Mouse (Mus musculus): ENCODE results near the gene Trpm3. TPM values are rescaled to one million over a fixed set of nuclear protein-coding genes. Genes with fewer than 3 reads are reported as not detected.
"Not testable (repeated sequence)": the region's sequence is repeated elsewhere in the genome, so short reads cannot be mapped to it uniquely, and the experiment has no call there.

Trpm3 gene
- polyA plus RNA-seq, 1 experiment from 2014 or later, result 5.7 TPM

DNA sequence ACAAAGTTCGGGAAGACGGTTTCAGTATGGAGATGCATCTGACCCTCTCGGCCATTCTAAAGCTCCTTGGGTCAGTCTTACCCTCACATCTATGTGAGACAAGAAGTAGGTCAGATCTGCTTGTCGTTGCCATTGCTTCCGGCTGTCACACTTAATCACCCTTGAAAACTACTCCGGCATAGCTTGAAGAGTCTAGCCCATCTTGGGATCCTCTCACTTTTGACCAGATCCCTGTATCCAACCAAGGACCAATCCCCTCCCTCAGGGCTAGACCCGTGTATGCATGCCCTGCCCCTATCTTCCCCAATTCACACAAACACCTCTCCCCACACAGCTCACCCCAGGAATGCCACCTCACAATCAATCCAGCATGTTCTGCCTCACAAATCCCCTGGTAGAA, 867.0 kb downstream of the Trpm3 start:
- Histone ChIP-seq H3K27me3 (replicated peaks; ENCODE audit: low read depth, poor library complexity, severe bottlenecking) (no peaks in the 10 kb centered on the region), H3K27ac (replicated peaks) (no peak overlapping the region), H3K4me1 (no peaks in the 10 kb centered on the region), H3K4me3 (no peak overlapping the region), H3K9me3 (no peaks in the 10 kb centered on the region), H3K36me3 (replicated peaks) (no peaks in the 10 kb centered on the region)
- DNase-seq (ENCODE audit: low spot score), result no peak
- WGBS, result 91% methylated on average over 7 of the region's 7 CpGs

DNA sequence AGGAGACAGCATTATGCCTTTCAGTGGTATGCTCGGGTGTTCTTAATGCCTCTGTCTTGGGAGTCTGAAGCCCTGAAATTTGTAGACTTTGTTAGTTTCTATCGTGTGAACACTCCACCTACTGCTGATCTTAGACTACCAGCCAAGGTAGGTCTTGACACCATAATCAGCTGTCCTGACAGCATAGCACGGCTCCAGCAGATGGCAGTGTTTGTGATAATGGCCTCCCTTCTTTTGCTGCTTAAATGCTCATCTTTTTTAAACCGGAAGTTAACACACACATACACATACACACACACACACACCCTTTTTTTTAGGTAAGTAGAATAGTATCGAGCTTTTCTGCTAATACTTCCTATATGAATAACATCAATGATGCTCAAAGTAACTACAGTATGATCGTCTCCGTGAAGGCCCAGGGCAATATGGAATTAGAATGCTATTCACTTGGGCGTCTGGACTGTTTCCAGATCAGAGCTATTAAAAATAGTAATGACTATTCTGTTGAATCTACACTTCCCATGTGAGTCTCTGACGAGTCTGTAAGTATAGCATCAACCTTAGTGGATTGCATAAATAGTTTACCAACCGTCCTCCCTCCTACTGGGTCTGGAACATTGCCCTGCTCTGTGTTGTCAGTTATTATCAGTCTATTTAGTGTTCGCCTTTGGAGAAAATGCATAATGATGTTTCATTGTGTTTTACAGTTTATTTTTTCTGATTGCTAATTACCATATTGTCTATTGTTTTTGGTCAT, 867.8 kb downstream of the Trpm3 start:
- DNase-seq (ENCODE audit: low spot score), result peak; percentile 12
- H3K4me3 ChIP-seq, result no peak overlapping the region
- no peak overlapping the region for H3K27ac ChIP-seq (replicated peaks)
- H3K36me3 ChIP-seq (replicated peaks), result no peaks in the 10 kb centered on the region
- H3K4me1 ChIP-seq, result no peaks in the 10 kb centered on the region
- no peaks in the 10 kb centered on the region for H3K9me3 ChIP-seq
- no peaks in the 10 kb centered on the region for H3K27me3 ChIP-seq (replicated peaks; ENCODE audit: low read depth, poor library complexity, severe bottlenecking)
- 79% methylated on average over 11 of the region's 11 CpGs for WGBS

DNA sequence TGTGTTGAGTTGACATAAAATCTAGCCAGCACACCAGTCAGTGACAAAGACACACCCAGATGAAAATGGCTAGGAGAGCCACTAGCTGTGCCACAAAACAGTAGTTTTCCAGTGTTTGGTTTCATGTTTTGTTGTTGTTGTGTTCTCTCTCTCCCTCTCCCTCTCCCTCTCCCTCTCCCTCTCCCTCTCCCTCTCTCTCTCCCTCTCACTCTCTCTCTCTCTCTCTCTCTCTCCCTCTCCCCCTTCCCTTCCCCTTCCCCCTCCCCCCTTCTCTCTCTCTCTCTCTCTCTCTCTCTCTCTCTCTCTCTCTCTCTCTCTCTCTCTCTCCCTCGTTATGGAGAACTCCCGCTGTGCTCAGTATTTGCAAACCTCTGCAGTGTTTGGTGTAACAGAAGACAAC, 874.8 kb downstream of the Trpm3 start:
- Histone ChIP-seq H3K4me3 (no peak overlapping the region), H3K27ac (replicated peaks) (no peak overlapping the region), H3K36me3 (replicated peaks) (no peaks in the 10 kb centered on the region), H3K9me3 (no peaks in the 10 kb centered on the region), H3K27me3 (replicated peaks; ENCODE audit: low read depth, poor library complexity, severe bottlenecking) (no peaks in the 10 kb centered on the region), H3K4me1 (no peaks in the 10 kb centered on the region)
- DNase-seq (ENCODE audit: low spot score), result no peak
- 85% methylated on average over 2 of the region's 2 CpGs for WGBS

DNA sequence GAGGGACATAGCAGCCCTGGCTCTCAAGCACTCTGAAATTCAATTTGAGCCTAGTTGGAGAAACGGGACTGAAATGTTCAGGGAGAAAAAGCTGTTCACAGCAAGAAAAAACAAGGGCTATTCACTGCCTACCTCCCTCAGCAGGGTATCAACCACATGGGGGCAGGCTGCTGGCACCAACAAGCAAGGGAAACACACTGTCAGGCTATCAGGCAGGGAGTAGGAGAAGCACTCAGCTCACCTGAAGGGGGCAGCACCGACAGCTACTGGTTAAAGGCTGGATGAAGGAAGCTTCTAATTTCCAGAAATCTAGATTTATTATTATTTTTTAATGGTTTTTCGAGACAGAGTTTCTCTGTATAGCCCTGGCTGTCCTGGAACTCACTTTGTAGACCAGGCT, 876.7 kb downstream of the Trpm3 start:
- Histone ChIP-seq H3K4me1 (no peaks in the 10 kb centered on the region), H3K9me3 (no peaks in the 10 kb centered on the region), H3K4me3 (no peak overlapping the region), H3K36me3 (replicated peaks) (no peaks in the 10 kb centered on the region), H3K27me3 (replicated peaks; ENCODE audit: low read depth, poor library complexity, severe bottlenecking) (no peaks in the 10 kb centered on the region), H3K27ac (replicated peaks) (no peak overlapping the region)
- 48% methylated on average over 3 of the region's 3 CpGs for WGBS
- DNase-seq (ENCODE audit: low spot score), result peak; percentile 12

DNA sequence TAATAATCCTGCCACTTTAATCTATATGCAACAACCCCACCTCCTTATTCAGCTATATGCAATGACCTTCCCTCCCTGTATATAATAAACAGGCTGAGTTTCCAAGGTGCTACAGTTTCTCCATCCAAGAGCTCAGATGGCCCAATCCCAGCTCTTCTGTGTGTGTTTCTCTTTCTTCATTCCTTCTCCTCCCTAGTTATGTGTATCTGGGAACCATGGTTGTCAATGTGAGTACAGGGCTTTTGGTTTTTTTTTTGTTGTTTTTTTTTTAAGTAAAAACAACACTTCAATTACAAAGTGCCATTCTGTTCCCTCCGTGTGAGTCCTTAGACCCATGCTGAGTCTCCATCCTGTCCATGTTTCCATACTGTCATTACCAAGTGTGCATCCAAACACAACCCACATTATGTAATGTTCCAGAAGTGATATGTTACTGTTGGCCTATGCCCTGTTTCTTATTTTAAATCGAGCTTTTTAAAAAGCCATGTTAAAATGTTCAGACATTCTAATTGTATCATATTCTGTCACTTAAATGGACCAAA, 879.4 kb downstream of the Trpm3 start:
- Histone ChIP-seq H3K9me3 (no peaks in the 10 kb centered on the region), H3K27me3 (replicated peaks; ENCODE audit: low read depth, poor library complexity, severe bottlenecking) (no peaks in the 10 kb centered on the region), H3K4me3 (no peak overlapping the region), H3K4me1 (no peaks in the 10 kb centered on the region), H3K27ac (replicated peaks) (no peak overlapping the region), H3K36me3 (replicated peaks) (no peaks in the 10 kb centered on the region)
- DNase-seq (ENCODE audit: low spot score), result no peak
- WGBS, result 75% methylated on average over 2 of the region's 2 CpGs

DNA sequence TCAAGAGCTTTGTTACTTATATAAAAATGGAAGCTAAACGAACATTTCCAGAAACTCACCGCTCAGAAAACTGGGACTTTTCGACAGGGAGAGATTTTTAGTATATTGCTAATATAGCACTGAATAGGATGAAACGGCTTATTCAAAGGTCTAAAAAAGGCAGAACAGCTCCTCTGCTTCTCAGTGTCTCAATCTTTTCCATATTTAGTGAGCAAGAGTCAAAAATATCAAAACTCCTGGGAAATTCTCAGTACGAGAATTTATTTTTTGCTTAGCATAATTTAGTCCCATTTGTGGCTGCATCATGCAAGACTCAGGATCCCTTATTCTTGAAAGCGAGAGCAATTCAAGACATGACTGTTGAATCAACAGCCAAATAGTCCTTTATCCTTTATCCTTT, 884.1 kb downstream of the Trpm3 start:
- WGBS, result 91% methylated on average over 6 of the region's 6 CpGs
- no peaks in the 10 kb centered on the region for H3K4me1 ChIP-seq

DNA sequence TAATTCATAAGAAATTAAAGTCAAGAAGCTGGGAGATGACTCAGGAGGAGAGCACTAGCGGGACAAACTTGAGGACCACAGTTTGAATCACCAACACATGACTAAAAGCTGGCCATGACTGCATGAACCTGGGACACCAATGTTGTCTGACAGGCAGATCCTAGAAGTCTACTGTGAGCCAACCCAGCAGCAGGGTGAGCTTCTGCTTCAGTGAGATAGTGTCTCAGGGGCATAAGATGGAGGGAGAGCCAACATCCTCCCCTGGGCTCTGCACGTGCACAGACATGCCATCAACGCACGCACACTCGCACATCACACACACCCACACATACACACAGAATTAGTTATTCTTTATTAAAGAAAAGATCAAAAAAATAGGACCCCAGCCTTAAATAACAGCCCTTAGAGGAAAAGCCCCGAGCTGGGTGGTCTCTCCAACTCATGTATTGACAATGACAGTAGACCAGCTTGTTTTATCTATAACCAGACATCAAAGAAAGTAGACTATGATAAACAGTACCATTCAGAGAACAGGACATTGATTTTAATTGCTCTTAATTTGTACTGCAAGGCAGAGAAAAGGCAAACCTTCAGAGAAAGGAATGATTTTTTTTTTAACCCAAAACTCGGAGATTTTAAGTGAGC, 884.6 kb downstream of the Trpm3 start:
- H3K4me1 ChIP-seq, result no peaks in the 10 kb centered on the region
- no peaks in the 10 kb centered on the region for H3K9me3 ChIP-seq
- 87% methylated on average over 7 of the region's 7 CpGs for whole genome bisulfite sequencing
- no peak overlapping the region for H3K27ac ChIP-seq (replicated peaks)
- no peak for DNase-seq (ENCODE audit: low spot score)
- no peaks in the 10 kb centered on the region for H3K27me3 ChIP-seq (replicated peaks; ENCODE audit: low read depth, poor library complexity, severe bottlenecking)
- no peaks in the 10 kb centered on the region for H3K36me3 ChIP-seq (replicated peaks)
- H3K4me3 ChIP-seq, result no peak overlapping the region

More for the DNA sequence above, 884.1 kb downstream of the Trpm3 start:
- Histone ChIP-seq H3K27ac (replicated peaks) (no peak overlapping the region), H3K4me3 (no peak overlapping the region), H3K36me3 (replicated peaks) (no peaks in the 10 kb centered on the region), H3K9me3 (no peaks in the 10 kb centered on the region), H3K27me3 (replicated peaks; ENCODE audit: low read depth, poor library complexity, severe bottlenecking) (no peaks in the 10 kb centered on the region)
- DNase-seq (ENCODE audit: low spot score), result no peak

DNA sequence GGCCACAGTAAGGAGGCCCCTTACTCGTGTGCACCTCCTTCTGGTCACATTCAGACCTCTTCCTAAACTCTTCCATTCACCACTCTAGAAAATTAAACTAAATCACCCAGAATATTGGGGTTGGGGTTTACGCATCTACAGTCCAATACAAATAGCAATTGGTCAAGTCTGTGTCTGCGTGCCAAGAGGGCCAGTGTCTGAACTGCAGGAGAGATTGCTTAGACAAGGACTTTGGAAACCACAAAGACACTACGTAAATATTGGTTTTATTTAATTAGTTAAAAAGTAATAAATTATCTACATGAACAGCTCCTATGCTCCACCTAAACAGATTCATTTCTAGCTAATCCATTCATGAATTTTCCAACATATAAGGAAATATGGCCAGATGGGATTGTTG, 886.0 kb downstream of the Trpm3 start:
- Histone ChIP-seq H3K27me3 (replicated peaks; ENCODE audit: low read depth, poor library complexity, severe bottlenecking) (no peaks in the 10 kb centered on the region), H3K9me3 (no peaks in the 10 kb centered on the region), H3K27ac (replicated peaks) (no peak overlapping the region), H3K4me3 (no peak overlapping the region), H3K36me3 (replicated peaks) (no peaks in the 10 kb centered on the region), H3K4me1 (no peaks in the 10 kb centered on the region)
- 89% methylated on average over 4 of the region's 4 CpGs for WGBS
- no peak for DNase-seq (ENCODE audit: low spot score)

DNA sequence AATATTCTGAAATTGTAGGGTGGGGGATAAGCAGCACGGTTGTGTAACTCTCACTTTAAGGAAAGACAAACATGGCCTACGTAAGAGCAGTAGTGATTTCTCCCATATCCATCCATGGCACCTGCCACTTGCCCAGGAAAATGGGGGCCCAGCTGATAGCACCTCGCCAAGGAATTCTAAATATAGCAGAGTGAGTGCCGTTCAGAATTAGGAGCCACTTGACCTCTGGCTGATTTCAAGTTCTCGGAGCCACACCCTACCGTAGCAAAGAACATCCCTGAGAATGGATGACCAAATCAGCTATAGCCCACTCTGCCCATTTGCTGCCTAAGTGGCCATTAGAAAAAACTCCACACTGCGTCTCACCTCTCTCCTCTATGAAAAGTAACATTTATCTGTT, 887.6 kb downstream of the Trpm3 start:
- DNase-seq (ENCODE audit: low spot score), result no peak
- Histone ChIP-seq H3K4me1 (no peaks in the 10 kb centered on the region), H3K27me3 (replicated peaks; ENCODE audit: low read depth, poor library complexity, severe bottlenecking) (no peaks in the 10 kb centered on the region), H3K27ac (replicated peaks) (no peak overlapping the region), H3K4me3 (no peak overlapping the region), H3K36me3 (replicated peaks) (no peaks in the 10 kb centered on the region), H3K9me3 (no peaks in the 10 kb centered on the region)
- WGBS, result 89% methylated on average over 7 of the region's 7 CpGs

DNA sequence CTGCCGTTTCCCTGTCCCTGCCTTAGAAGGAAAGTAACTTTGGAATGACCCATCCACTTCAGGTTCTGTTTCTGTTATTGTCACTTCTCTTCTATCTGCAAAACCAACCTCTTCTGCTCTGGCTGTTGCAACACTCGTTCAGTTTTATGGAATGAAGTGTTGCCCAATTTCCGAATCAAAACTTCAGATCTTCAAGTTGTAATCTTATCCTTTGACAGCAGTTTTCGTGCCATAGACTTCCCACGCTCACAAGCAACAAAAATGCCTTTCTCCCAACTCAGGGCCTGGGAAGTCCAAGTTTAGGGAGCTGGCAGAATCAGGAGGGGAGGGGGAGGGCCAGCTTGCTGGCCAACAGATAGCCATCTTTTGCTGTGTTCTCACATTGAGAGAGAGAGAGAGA, 889.4 kb downstream of the Trpm3 start:
- no peaks in the 10 kb centered on the region for H3K9me3 ChIP-seq
- no peaks in the 10 kb centered on the region for H3K36me3 ChIP-seq (replicated peaks)
- H3K27ac ChIP-seq (replicated peaks), result no peak overlapping the region
- WGBS, result 82% methylated on average over 5 of the region's 5 CpGs
- H3K27me3 ChIP-seq (replicated peaks; ENCODE audit: low read depth, poor library complexity, severe bottlenecking), result no peaks in the 10 kb centered on the region
- no peaks in the 10 kb centered on the region for H3K4me1 ChIP-seq
- no peak overlapping the region for H3K4me3 ChIP-seq
- DNase-seq (ENCODE audit: low spot score), result no peak

DNA sequence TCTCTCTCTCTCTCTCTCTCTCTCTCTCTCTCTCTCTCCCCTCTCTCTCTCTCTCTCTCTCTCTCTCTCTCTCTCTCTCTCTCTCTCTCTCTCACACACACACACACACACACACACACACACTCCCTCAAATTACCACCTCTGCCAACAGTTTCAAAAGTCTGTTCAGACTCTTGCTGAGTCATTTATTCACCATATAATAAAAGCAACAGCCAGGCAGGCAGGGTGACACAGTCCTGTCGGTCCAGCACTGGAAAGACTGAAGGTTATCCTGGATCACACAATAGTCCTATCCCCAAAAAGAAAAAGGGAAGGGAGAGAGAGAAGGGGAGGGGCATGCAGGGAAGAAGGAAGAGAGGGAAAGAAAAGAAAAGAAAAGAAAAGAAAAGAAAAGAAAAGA, 894.5 kb downstream of the Trpm3 start:
- 64% methylated on average over 1 of the region's 1 CpGs for WGBS
- DNase-seq (ENCODE audit: low spot score); H3K4me3 ChIP-seq; H3K27me3 ChIP-seq (replicated peaks; ENCODE audit: low read depth, poor library complexity, severe bottlenecking); H3K36me3 ChIP-seq (replicated peaks); H3K9me3 ChIP-seq; H3K27ac ChIP-seq (replicated peaks); H3K4me1 ChIP-seq: not testable (repeated sequence)

DNA sequence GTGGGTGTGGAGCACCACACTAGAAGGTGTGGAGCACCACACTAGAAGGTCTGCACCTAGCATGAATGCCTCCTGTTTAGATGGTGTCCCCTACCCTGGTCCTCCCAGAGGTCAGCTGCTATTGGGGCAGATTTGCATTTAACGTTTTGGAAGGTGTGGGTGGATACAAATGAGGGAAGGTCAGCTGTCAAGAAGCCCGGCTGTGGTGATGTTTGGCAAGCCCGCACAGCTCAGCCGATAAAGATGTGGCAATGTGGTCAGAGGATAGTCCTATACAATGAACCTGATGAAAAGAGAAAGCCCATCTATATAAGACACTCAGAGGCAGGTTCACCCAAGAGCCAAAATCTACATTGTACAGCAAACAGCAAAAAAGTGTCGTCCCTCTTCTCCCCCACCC, 895.3 kb downstream of the Trpm3 start:
- Histone ChIP-seq H3K27me3 (replicated peaks; ENCODE audit: low read depth, poor library complexity, severe bottlenecking) (no peaks in the 10 kb centered on the region), H3K4me3 (no peak overlapping the region), H3K9me3 (no peaks in the 10 kb centered on the region), H3K27ac (replicated peaks) (no peak overlapping the region), H3K36me3 (replicated peaks) (no peaks in the 10 kb centered on the region), H3K4me1 (peaks cover 3% of the 10 kb centered on the region; the same call in 1 of the 2 replicates)
- DNase-seq (ENCODE audit: low spot score), result no peak
- WGBS, result 83% methylated on average over 5 of the region's 5 CpGs

DNA sequence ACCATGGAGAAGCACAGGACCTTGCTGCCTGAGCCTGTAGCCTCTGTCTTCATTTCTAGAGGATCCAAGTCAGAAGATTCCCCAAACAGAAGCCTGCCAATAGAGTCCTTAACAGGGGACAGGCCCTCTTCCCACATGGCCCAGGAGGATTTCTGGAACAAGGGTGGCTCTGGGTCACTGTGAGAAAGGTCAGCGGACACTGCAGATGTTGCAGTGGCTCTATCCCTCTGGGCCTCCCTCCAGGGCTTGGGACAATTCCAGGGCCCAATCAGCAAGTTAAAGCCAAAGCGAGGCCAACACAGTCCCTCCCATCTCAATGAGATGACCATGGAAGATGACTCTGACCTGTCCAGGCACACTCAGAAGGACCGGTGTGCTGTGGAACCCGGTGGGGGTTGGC, 896.1 kb downstream of the Trpm3 start:
- Histone ChIP-seq H3K9me3 (no peaks in the 10 kb centered on the region), H3K36me3 (replicated peaks) (no peaks in the 10 kb centered on the region), H3K4me3 (no peak overlapping the region), H3K27me3 (replicated peaks; ENCODE audit: low read depth, poor library complexity, severe bottlenecking) (no peaks in the 10 kb centered on the region), H3K4me1 (peaks cover 3% of the 10 kb centered on the region; the same call in 1 of the 2 replicates), H3K27ac (replicated peaks) (no peak overlapping the region)
- 92% methylated on average over 4 of the region's 4 CpGs for WGBS
- no peak for DNase-seq (ENCODE audit: low spot score)

Data from embryonic facial prominence, embryonic 10.5 days (tissue).